Mouse (Mus musculus) heart, embryonic 16.5 days (tissue): Measurements from ENCODE around the gene Gata2. TPM values are rescaled to one million over a fixed set of nuclear protein-coding genes. Genes with fewer than 3 reads are reported as not detected.

Source experiments
- ATAC-seq: fragments of 200-750 bp; cut with Nextera tagmentation; replicated peaks from 2 replicates; pipeline ENCODE4 v1.8.0; 2017; ENCODE audit warnings: moderate number of reproducible peaks; ENCODE audit not compliant: insufficient read depth, low FRiP score; ENCODE audit errors: extremely low read depth
- H3K27ac ChIP-seq: fragments of 300-500 bp; sonication (generic); 2 replicates; pipeline ENCODE4 v1.5.1; 2014; ENCODE audit warnings: mild to moderate bottlenecking, low read length, control low read depth, moderate library complexity
- H3K27me3 ChIP-seq: fragments of 300-500 bp; sonication (generic); 2 replicates; pipeline ENCODE4 v1.6.1; 2014; ENCODE audit warnings: low read length, mixed read lengths; ENCODE audit not compliant: control insufficient read depth, insufficient read depth
- H3K36me3 ChIP-seq: fragments of 300-500 bp; sonication (generic); 2 replicates; pipeline ENCODE4 v1.6.1; 2014; ENCODE audit not compliant: control insufficient read depth, insufficient read depth
- H3K4me1 ChIP-seq: fragments of 300-500 bp; sonication (generic); 2 replicates; pipeline ENCODE4 v1.6.1; 2014; ENCODE audit warnings: low read length, mixed read lengths; ENCODE audit not compliant: control insufficient read depth, insufficient read depth
- H3K4me2 ChIP-seq: fragments of 300-500 bp; sonication (generic); 2 replicates; pipeline ENCODE4 v1.6.1; 2014; ENCODE audit warnings: low read depth, mild to moderate bottlenecking, control low read depth, low read length
- H3K4me3 ChIP-seq: fragments of 300-500 bp; sonication (generic); 2 replicates; pipeline ENCODE4 v1.5.1; 2014; ENCODE audit warnings: mild to moderate bottlenecking, control low read depth, low read length
- H3K9ac ChIP-seq: fragments of 300-500 bp; sonication (generic); 2 replicates; pipeline ENCODE4 v1.6.1; 2014; ENCODE audit warnings: low read length, control low read depth
- H3K9me3 ChIP-seq: fragments of 300-500 bp; sonication (generic); replicated peaks from 2 replicates; pipeline ENCODE4 v1.6.1; 2016; ENCODE audit warnings: low read length; ENCODE audit not compliant: control insufficient read depth
- WGBS: fragments of 180-500 bp; shearing (Covaris S2); extraction: QIAGEN DNeasy Blood & Tissue Kit; methylation state at CpG from one replicate; pipeline ENCODE4 v1.1.7; 2014; 5-methylcytosine and 5-hydroxymethylcytosine counted together
- polyA plus RNA-seq: library from polyadenylated mRNA; unstranded; fragments of >200 nt; fragmentation: Nextera tagmentation; extraction: Ambion mirVana; gene quantifications from 2 replicates; pipeline ENCODE4 v1.2.1, GENCODE M21; 2015

Gata2 gene
- polyA plus RNA-seq, 1 experiment from 2014 or later: 15.5 TPM

- H3K27me3 ChIP-seq: peaks cover 85% of the 10 kb centered on the region
- H3K4me1 ChIP-seq: peaks cover 24% of the 10 kb centered on the region
- H3K9ac ChIP-seq: peak overlapping the region; percentile 71
- ATAC-seq: no peak
- H3K27ac ChIP-seq: no peak overlapping the region; the same call in 1 of the 2 replicates
- H3K9me3 ChIP-seq: no peaks in the 10 kb centered on the region
- peak overlapping the region; percentile 72 for H3K4me2 ChIP-seq
- WGBS: under 1% methylated on average over 39 of the region's 39 CpGs
- H3K4me3 ChIP-seq: peak overlapping the region; percentile 63
- no peaks in the 10 kb centered on the region for H3K36me3 ChIP-seq
Measured at GRCm38 (mm10) chr6:88199001-88199717, 5.5 kb downstream of the Gata2 start.

DNA sequence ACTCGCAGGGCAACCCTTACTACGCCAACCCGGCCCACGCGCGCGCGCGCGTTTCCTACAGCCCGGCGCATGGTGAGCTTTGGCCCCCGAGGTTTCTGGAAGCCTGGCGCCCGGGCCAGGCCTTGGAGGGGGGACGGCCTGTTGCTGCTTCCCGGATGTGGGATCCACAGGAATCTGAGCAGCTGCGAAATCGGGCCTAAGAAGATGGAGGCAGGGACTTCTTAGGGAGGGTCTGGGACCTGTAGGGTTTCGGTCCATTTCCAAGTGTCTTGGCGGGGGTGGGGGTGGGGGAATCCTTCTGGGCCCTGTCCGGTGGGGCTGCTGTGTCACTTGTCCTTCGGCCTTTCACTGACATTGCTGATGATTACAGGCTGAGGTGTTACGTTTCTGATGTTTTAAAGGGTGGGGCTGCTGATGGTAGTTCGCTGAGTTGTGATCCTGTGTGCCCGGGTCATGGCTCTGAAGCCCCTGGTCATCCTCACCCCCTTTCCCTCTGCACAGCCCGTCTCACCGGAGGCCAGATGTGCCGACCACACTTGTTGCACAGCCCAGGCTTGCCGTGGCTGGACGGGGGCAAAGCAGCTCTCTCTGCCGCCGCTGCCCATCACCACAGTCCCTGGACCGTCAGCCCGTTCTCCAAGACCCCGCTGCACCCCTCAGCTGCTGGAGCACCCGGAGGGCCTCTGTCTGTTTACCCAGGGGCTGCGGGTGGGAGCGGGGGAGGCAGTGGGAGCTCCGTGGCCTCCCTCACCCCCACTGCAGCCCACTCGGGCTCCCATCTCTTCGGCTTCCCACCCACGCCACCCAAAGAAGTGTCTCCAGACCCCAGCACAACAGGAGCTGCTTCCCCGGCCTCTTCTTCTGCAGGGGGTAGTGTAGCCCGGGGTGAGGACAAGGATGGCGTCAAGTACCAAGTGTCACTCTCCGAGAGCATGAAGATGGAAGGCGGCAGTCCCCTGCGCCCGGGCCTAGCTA, 6.3 kb downstream of the Gata2 start:
- Histone ChIP-seq H3K27me3 (peaks cover 85% of the 10 kb centered on the region), H3K9ac (peak overlapping the region; percentile 71), H3K9me3 (no peaks in the 10 kb centered on the region), H3K36me3 (no peaks in the 10 kb centered on the region), H3K4me2 (peak overlapping the region; percentile 72), H3K4me1 (peaks cover 26% of the 10 kb centered on the region), H3K4me3 (peak overlapping the region; percentile 63), H3K27ac (no peak overlapping the region)
- WGBS: 7% methylated on average over 50 of the region's 50 CpGs
- no peak for ATAC-seq

GRCm38 (mm10) chr6:88200693-88201609, 7.3 kb downstream of the Gata2 start:
- peak overlapping the region; percentile 63 for H3K4me3 ChIP-seq
- peak overlapping the region; percentile 72 for H3K4me2 ChIP-seq
- H3K27ac ChIP-seq: peak overlapping the region; percentile 66; the same call in 1 of the 2 replicates
- no peak for ATAC-seq
- H3K36me3 ChIP-seq: no peaks in the 10 kb centered on the region
- WGBS: 33% methylated on average over 20 of the region's 20 CpGs
- H3K4me1 ChIP-seq: peaks cover 26% of the 10 kb centered on the region
- no peaks in the 10 kb centered on the region for H3K9me3 ChIP-seq
- H3K27me3 ChIP-seq: peaks cover 84% of the 10 kb centered on the region
- peak overlapping the region; percentile 59 for H3K9ac ChIP-seq

DNA sequence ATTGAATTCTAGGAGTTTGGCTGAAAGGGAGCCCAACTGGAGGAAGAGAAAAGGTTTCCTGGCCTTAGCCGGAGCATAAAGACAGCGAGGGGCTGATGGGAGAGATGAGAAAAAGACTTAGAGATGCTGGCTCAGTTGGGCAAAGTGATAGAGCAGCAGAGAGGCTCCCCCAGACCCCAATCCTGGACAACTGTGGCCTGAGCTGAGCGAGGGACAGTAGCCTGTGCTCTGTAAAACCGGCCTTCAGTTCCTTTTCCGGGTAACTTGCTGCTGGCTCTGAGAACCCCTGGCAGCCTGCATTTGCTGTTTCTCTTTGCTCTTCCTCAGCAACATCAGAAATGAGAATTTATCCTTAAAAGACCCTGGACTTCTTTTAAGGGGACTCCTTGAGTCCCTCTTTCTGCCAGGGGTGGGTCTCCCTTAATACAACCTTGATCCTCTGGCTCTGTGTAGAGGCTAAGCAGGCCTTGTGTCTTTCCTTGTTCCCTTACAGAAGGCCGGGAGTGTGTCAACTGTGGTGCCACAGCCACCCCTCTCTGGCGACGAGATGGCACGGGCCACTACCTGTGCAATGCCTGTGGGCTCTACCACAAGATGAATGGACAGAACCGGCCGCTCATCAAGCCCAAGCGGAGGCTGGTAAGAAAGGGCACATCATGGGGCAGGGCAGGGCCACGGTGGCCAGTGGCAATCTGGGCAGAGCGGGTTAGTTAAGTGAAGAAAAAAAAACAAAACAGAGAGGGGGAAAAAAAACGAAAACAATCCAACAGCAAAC, 8.4 kb downstream of the Gata2 start:
- 28% methylated on average over 15 of the region's 15 CpGs for WGBS
- H3K9ac ChIP-seq: no peak overlapping the region

DNA sequence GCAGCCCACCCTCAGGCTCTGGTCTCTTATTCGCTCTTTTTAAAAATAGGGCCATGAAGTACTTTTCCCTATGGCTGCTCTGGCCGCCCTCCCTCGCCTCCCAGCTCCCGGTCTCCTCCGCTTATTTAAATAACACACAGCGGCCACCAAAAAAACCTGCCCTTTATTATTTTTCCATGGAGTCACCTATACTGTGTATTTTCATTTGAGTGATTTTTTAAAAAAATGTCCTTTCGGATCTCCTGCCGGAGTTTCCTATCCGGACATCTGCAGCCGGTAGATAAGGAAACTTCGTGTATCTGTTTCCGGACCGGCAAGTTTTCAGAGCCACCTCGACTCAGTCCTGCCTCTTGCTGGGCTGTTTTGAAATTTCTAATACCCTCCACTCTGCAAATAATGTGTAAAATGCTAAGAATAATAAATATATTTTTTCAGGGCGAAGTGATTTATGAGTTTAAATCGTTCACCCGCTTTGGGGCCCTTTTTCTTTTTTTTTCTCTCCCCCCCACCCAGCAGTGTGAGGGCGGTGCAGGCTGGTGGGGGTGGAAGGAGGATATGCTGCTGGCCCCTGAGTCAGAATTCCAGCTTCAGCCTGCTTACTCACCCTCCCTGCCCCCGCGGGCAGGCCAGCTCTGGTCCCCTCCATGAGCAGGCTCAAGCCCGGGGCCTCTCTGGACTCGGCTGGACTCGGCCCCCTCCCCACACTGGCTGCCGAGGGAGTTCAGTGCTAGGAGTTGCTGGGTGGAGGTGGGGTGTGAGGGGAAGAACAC, 9.4 kb downstream of the Gata2 start:
- peak; percentile 63 for ATAC-seq
- H3K9ac ChIP-seq: no peak overlapping the region
- no peaks in the 10 kb centered on the region for H3K9me3 ChIP-seq
- 3% methylated on average over 24 of the region's 24 CpGs for WGBS
- peak overlapping the region; percentile 54 for H3K27ac ChIP-seq
- peak overlapping the region; percentile 24 for H3K4me2 ChIP-seq
- peaks cover 76% of the 10 kb centered on the region for H3K27me3 ChIP-seq
- no peaks in the 10 kb centered on the region for H3K36me3 ChIP-seq
- H3K4me3 ChIP-seq: no peak overlapping the region
- H3K4me1 ChIP-seq: peaks cover 19% of the 10 kb centered on the region

More for the DNA sequence above, 8.4 kb downstream of the Gata2 start:
- Histone ChIP-seq H3K27me3 (peaks cover 80% of the 10 kb centered on the region), H3K4me3 (no peak overlapping the region), H3K27ac (peak overlapping the region; percentile 66), H3K36me3 (no peaks in the 10 kb centered on the region), H3K4me1 (peaks cover 24% of the 10 kb centered on the region), H3K9me3 (no peaks in the 10 kb centered on the region), H3K4me2 (peak overlapping the region; percentile 72)
- no peak for ATAC-seq

DNA sequence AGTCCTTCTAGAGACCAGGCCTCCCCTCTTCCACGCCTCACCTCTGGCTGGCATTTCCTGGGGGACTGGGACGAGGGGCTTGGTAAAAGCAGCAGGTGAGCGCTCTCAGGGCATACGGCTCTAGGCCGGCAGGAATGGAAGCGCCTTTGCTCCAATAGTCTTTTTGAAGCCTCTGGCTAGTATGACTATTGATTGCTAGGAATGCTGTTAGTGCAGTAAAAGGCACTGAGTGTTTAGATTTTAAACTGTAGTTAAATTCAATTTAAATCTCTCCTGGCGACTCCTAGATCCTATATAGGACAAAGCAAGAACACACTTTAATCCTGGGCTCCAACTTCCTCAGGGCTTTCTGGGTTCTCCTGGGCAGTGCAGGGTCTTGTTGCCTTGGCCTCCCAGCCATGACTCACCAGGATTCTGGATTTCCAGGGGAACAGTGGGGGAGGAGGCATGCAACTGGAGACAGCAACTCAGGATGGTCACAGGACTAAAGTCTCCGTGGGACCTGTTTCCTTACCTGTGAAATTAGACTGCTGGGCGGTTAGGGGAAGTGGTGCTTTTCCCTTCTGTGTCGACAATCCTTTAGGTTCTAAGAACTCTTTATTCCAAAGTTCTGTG, 10.2 kb downstream of the Gata2 start:
- Histone ChIP-seq H3K4me3 (no peak overlapping the region), H3K9ac (no peak overlapping the region)
- WGBS: 28% methylated on average over 10 of the region's 10 CpGs

GRCm38 (mm10) chr6:88204531-88205385, 11.1 kb downstream of the Gata2 start:
- H3K9me3 ChIP-seq: no peaks in the 10 kb centered on the region
- H3K36me3 ChIP-seq: no peaks in the 10 kb centered on the region
- 25% methylated on average over 25 of the region's 25 CpGs for WGBS
- H3K4me3 ChIP-seq: no peak overlapping the region
- peaks cover 63% of the 10 kb centered on the region for H3K27me3 ChIP-seq
- no peak overlapping the region for H3K4me2 ChIP-seq
- no peak for ATAC-seq
- H3K27ac ChIP-seq: no peak overlapping the region
- H3K4me1 ChIP-seq: peaks cover 9% of the 10 kb centered on the region; the same call in 1 of the 2 replicates
- H3K9ac ChIP-seq: no peak overlapping the region

More for the DNA sequence above, 10.2 kb downstream of the Gata2 start:
- ATAC-seq: no peak
- peak overlapping the region; percentile 24; the same call in 1 of the 2 replicates for H3K4me2 ChIP-seq
- peaks cover 71% of the 10 kb centered on the region for H3K27me3 ChIP-seq
- peaks cover 13% of the 10 kb centered on the region for H3K4me1 ChIP-seq
- H3K36me3 ChIP-seq: no peaks in the 10 kb centered on the region
- H3K9me3 ChIP-seq: no peaks in the 10 kb centered on the region
- peak overlapping the region; percentile 54 for H3K27ac ChIP-seq
